Mouse (Mus musculus): ENCODE results near the gene Dusp16.

- TF ChIP-seq CTCF (conservative IDR thresholded peaks at IDR 0.05; ENCODE audit: low read length), result no peak
- TF ChIP-seq NANOG (IDR thresholded peaks at IDR 0.05; ENCODE audit: borderline replicate concordance, low read length), result no peak
- TF ChIP-seq POU5F1 (IDR thresholded peaks at IDR 0.05; ENCODE audit: borderline replicate concordance, low read length), result no peak
Observed at GRCm38 (mm10) chr6:134840346-134840745, 47.9 kb upstream of the Dusp16 start.
